In the genomic region with DNA sequence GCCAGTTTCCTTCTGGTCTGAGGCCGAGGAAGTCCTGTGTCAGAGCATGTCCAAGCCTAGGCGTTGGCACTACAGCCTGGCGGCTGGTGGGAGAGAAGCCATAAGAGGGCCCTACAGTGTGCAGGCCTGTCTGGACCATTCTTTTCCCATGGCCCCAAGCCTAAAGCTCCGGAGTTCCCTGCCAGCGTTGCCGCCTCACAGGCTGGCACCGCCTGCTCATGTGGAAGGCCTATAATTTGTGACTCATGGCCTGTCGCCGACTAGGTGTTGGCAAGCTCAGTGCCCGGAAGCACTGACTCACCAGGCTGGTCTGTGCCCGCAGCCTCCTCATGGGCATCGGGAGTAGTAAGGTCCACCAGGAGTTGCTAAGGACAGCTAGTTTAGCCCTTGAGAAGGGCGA, we compare ENCODE assay signal across 7 mouse cellular contexts. TPM values are rescaled to one million over a fixed set of nuclear protein-coding genes. Genes with fewer than 3 reads are reported as not detected.
A peak's percentile ranks its signal among the peaks of the same experiment; 100 is the strongest.
DNase-seq lines count a peak whose midpoint lies in the region; ATAC-seq lines count a peak whose summit lies in the region.

No protein-coding gene starts in this region.

- peak; percentile 31 for DNase-seq in thymus, postnatal 25 days
- no peak for DNase-seq in thymus, postnatal 10 days (ENCODE audit: low spot score in 2 of 2)
- peak; percentile 83 for DNase-seq in cerebellum, adult 11 months
- DNase-seq in gastrocnemius, postnatal 25 days = peak; percentile 80
- DNase-seq in layer of hippocampus, postnatal 14 days (ENCODE audit: low spot score in 2 of 2) = peak; percentile 53 to 68
- DNase-seq in urinary bladder, postnatal 14 days (ENCODE audit: low spot score) = peak; percentile 77

- ATAC-seq in inflammation-experienced regulatory T-cells, adult 6 months = no peak

RNA-seq across cellular contexts. Expression of gene Vdac1, which starts 27.0 kb away (rescaled TPM):
- 1,000 to 10,000 TPM; 1,373 to 1,455 TPM for total RNA-seq in gastrocnemius, postnatal 25 days (2021)
- total RNA-seq in layer of hippocampus, postnatal 14 days (2021) = 100 to 1,000 TPM; 564 to 569 TPM
- polyA plus RNA-seq in inflammation-experienced regulatory T-cells, adult 6 months (2017; shearing (Covaris generic)) = 100 to 1,000 TPM in 1 of 3 experiments, 10 to 100 TPM in 2; 67.6 to 143 (median 84.9) TPM

RNA-seq across cellular contexts. Expression of gene Tcf7, which starts 50.8 kb away (rescaled TPM):
- total RNA-seq in gastrocnemius, postnatal 25 days (2021) = 1 to 10 TPM in 1 of 2 experiments, under 1 TPM in 1; 0.36 to 1.0 TPM
- total RNA-seq in layer of hippocampus, postnatal 14 days (2021) = 1 to 10 TPM; 6.0 to 6.3 TPM
- 100 to 1,000 TPM; 144 to 447 (median 399) TPM for polyA plus RNA-seq in inflammation-experienced regulatory T-cells, adult 6 months (2017; shearing (Covaris generic))

Comparison
In these comparisons a context has a peak if more than half of its experiments do, and no peak if none do; other contexts are left out.
1. DNase-seq: peak in thymus, postnatal 25 days (single experiment), cerebellum, adult 11 months (single experiment), gastrocnemius, postnatal 25 days (single experiment), layer of hippocampus, postnatal 14 days (2 of 2) and urinary bladder, postnatal 14 days (single experiment); none in thymus, postnatal 10 days (0 of 2).